Mouse (Mus musculus) left cerebral cortex, postnatal 25 days (tissue): ENCODE data around the gene Pcnp. TPM values are rescaled to one million over a fixed set of nuclear protein-coding genes. Genes with fewer than 3 reads are reported as not detected.
A peak's percentile ranks its signal among the peaks of the same experiment; 100 is the strongest.

Experiments
- DNase-seq, 2 experiments: peaks; one replicate each; pipeline ENCODE4 v3.0.0; 2022; ENCODE audit warnings: low spot score in 2 of 2, mixed read lengths in 1 of 2
- intact Hi-C: fragments of 180-260 bp; cut with DNase I; formaldehyde crosslinking; loops from one replicate; pipeline ENCODE4 v1.15.1; 2025
- total RNA-seq, 2 experiments: library from RNA; stranded (reverse); gene quantifications; 2 replicates each; pipeline ENCODE4 v1.2.3; 2021

Pcnp gene
- total RNA-seq, 2 experiments from 2014 or later: 154 to 167 TPM

DNA sequence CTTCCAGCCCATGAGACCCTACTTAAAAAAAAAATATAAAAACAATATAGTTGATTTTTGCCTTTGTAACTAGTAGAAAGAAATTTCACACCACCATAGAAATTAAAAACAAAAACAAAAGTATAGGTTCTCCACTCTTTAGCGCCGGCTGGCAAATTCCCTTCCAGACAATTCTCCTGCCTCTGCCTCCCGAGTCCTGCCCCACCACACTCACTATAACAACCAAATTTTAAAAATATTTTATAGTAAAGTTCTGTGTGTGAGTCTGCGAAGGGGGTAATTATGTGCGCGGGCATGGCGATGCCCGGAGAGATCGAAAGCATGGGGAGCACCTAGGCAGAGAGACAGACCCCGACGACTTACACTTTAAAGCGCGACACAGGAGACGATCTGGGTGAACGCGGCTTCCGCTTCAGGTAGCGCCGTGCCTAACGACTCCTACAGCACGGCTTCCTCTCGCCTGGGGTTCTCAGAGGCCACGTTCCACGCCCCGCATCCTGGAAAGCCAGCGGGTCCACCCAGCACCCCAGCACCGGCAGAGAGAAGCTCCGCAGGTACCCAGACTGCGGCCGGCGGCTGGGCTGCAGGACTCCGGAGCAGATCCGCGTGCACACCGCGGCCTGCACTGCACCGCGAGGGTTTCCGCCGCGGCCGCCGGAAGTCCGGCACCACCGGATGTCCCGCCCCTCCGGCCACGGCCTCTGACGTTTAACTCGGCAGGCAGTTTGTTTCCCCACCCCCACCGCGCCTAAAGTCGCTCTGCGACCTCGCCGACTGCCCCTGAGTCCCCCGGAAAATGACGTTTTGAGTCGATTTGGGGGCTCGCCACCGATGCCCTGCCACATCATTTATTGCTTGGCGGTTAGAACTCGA lies 7.8 kb upstream of the Pcnp start, which contains the start of gene Trmt10c:
Gene Trmt10c, minus strand, starts transcription at position 682 of the 873 bp plus-strand sequence.
- peak; percentile 93 to 94 for DNase-seq
- intact Hi-C loops: no loop called here

DNA sequence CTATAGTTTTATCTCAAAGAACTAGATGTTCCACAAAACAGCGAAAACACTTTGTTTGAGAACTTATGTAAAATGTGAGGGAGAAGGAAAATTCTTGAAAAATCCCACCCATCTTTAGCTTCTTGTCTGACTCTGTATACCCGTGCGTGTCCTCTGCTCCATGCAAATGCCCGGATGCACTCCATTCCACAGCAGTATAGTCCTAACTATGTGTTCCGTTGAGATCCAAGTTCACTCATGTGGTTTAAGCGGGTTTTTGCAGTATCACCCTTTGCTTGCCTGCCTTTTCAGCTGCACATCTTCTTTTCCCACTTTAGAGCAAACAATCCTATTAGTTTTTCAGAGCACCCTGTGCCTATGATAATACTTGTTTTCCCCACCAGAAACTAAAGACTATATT lies 7.0 kb upstream of the Pcnp start:
- intact Hi-C loops: no loop called here
- no peak for DNase-seq

DNA sequence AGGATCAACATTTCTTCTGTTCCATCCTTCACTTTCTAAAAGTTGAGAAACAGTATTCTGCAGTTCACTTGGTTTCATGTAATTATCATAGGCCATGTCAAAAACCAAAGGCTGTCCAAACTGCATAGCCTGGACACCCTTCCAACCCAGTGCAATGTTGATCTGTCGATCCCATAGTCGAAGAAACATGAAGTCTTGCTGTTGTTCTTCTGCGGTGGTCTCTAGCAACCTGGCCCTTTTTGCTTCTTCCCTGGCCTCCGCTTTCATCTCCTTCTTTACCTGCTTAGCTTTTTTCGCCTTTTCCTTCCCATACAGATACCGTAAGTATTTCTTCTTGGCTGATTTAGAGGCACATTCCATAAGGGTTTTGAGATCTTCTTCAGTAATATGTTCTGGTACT lies 5.0 kb upstream of the Pcnp start:
- no peak for DNase-seq
- intact Hi-C loops: no loop called here

DNA sequence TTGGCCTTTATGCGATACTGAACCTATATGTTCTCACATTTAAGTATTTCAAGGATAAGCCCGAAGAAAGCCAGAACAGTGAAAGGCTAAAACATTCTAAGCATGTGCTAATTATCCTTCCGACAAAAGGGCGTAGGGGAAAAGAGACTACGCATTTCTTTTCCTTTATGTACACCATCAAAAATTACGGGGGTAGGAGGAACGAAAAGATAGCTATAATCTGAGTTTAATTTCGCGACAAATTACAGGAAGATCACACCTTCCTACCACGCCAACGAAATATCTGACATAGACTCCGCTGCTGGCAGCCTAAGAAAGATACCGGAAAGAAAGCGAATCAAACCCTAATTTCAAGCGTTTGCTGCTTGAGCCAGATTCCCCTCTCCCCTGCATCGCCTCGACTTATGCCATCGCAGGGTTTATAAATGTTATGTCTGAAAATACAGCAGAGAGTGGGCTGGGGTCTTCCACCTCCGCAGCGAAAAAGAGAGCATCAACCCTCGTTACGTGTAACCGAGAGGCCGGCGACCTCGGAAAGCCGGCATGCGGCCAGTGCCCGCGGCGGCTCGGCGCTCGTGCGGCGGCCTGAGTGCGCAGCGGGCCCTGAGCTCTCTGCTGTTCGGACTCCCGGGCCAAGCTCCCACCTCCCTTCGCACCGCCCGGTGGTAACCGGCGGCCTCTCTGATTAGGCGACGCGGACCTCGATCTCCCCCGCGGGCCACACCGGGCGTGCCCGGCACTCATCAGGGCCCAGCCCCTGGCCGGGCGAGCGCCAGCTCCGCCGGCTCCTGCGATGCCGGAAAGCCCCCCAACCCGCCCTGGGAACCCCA lies 602 bp downstream of the Pcnp start:
- DNase-seq: no peak
- intact Hi-C loops: loop anchor here (1.0 to 2.0 kb wide), 3 partner anchors 46 to 63 kb away; partner anchors contain the start of gene Rpl24

DNA sequence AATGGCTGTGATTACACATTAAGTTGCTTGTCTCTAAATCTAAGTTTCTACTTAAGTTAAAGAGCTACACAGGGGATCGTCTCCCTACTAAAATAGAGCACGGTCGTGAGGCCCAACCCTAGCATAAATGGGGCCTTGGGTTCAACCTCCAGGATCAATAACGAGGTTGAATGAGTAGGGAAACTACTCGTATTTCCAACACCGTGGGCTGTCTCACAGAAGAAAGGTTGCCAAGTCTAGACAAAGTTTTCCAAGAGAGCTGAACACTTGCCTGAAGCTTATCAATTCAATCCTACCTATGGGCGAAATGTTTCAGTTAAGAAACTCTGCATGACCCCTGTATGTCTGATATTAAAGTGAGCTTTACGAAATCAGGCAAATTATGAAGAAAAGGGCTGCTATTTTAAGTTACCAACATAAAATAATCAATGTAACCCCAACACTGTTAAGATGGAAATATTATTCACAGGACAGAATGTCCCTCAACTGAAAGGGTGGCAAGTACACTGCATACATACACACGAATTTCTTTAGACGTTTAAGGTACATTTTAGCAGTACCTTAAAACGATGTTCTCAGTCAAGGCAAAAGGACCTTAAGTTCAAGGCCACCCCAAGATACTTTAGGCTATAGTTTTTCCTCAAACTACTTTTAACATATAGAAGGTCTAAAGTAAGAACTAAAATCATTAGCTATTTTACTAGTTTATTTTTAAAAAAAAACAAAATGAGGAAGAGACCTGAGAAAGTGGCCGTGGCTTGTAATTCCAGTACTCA lies 1.5 kb downstream of the Pcnp start:
- intact Hi-C loops: loop anchor here (2.0 kb wide), 2 partner anchors 47 to 53 kb away; no protein-coding TSS in a partner anchor
- DNase-seq: no peak

DNA sequence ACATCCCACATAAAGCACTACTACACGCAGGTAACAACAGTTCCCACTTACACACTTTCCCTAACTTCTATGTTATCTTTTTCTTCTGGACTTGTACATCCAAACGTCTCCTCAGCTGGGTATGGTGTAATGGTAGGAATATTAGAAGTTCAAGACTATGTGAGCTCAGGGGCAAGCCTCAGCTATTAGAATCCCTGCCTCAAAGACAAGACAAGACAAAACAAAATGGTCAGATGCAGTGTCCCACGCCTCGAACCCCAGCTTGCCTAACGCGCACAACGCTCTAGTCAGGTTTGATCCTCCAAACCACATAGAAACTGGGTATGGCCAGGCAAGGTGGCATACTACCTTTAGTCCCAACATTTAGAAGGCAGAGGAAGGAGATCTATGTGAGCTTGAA lies 9.9 kb downstream of the Pcnp start:
- no peak for DNase-seq
- intact Hi-C loops: no loop called here

DNA sequence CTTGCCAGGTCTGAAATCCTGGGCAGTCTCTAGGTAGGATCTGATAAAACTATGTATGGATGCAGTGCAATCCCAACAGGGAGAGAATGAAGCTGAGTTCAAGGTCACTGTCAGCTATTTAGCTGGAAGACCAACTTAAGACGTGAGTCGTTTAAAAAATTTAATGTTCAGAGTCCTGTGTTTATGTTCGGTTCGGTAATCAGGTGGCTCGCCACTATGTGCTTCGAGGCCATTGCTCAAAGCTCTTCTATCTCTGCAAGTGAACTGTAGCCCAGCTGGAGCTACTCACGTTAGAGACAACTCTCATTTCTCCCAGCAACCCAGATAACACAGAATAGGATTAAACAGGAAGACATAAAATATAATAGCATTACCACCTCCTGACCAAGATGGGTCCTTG lies 15.5 kb downstream of the Pcnp start:
- no peak for DNase-seq
- intact Hi-C loops: no loop called here

DNA sequence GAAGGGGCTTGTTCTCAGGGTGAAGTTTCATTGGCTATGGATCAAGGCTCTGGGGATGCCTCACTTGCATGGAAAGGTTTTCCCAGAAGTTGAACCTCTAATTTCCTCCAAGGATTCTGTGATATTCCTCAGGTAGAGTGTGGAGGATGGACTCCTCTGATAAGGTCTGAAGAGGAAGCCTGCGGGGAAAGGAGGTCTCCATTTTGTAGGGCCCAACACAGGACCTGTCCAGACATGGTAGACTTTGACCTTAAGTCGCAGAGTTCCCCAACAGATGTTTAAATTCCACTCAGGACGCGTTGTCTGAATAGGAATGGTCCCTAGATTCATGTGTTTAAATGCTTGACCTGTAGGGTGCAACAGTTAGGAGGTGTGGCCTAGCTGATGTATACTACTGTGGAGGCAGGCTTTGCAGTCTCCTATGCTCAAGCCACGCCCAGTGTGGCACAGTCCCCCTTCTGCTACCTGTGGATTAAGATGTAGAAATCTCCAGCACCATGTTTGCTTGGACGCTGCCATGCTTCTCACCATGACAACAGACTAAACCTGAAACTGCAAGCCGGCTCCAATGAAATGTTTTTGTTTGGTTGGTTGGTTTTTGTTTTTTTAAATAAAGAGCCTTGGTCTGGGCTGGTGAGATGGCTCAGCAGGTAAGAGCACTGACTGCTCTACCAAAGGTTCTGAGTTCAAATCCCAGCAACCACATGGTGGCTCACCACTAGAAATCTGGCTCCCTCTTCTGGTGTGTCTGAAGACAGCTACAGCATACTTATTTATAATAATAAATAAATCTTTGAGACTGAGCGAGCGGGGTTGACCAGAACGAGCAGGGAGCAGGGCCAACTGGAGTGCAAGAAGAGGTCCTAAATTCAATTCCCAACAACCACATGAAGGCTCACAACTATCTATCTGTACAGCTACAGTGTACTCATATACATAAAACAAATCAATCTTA lies 16.5 kb downstream of the Pcnp start:
- intact Hi-C loops: no loop called here
- DNase-seq: no peak

DNA sequence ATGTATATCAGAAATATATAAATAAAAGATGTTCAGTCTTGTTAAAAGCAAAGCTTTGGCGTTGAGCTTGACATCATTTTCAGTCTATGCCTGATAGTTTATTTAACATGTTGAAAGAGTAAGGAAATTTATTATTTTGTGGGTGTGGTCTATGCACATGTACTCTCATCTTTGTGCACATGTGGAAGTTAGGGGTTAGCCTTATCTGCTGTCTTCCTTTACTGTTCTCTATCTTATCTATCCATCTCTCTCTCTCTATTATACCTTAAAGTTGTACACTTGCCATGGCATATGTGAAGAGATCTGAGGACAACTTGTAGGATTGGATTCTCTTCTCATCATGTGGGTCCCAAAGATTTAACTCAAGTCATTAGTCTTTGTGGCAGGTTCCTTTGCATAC lies 20.7 kb downstream of the Pcnp start:
- no peak for DNase-seq
- intact Hi-C loops: no loop called here

DNA sequence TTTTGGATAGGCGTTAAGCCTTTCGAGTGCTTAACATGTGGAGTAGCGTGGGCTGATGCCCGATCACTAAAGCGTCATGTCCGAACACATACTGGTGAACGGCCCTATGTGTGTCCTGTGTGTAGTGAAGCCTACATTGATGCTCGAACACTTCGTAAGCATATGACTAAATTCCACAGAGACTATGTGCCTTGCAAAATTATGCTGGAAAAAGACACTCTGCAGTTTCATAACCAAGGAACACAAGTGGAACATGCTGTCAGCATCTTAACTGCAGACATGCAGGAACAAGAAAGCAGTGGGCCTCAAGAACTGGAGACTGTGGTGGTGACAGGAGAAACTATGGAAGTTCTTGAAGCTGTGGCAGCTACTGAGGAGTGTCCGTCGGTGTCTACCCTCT lies 22.7 kb downstream of the Pcnp start:
- intact Hi-C loops: no loop called here
- DNase-seq: peak in 1 of 2 experiments; percentile 56

DNA sequence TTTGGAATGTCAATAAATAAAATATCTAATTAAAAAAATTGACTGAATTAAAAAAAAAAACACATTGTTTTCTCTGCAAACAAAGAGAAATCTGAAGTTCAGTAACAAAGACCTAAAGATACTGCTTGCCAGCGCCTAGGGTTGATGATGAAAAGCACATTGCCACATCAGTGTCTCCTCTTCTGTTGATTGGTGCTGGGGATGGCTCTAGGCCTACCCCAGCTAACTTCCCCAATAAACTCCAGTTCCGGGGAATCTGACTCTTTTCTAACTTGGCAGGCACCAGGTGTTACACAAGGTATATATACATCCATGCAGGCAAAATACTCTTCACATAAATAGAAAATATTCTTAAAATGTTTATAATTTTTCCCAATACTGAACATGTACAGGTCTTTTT lies 35.3 kb downstream of the Pcnp start:
- DNase-seq: no peak
- intact Hi-C loops: no loop called here

DNA sequence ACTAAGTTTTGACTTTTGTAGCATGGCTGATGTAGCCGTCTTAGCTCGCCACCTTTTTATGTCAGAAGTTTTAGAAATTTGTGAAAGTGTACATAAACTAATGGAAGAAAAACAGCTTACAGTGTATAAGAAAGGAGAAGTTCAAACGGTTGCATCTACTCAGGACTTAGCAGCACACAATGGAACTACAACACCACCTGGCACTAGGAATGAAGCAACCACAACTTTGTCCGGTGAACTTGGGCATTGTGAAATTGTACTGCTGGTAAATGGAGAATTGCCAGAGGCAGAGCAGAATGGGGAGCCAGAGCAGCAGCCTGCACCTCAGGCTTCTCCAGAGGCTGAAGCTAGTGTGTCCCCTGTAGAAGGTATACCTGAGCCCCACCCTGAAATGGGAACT lies 39.2 kb downstream of the Pcnp start:
- no peak for DNase-seq
- intact Hi-C loops: no loop called here

DNA sequence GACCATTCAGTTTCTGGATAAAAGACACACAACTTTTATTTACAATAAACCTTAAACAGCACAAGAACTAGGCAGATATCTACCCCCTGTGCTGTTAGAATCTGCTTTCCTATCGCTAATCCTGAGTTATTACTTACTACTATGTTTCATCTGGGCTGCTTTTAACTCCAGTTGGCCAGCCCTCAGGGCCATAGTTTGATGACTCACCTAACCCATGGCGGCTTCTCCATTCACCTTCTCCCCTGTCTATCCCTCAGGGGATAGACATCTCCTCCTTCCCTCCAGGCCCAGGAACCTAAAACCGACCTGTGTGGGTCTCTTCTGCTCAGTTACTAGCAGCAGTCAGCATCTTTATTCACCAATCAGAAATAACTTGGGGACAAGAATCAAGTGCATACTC lies 43.5 kb downstream of the Pcnp start:
- intact Hi-C loops: no loop called here
- DNase-seq: no peak

DNA sequence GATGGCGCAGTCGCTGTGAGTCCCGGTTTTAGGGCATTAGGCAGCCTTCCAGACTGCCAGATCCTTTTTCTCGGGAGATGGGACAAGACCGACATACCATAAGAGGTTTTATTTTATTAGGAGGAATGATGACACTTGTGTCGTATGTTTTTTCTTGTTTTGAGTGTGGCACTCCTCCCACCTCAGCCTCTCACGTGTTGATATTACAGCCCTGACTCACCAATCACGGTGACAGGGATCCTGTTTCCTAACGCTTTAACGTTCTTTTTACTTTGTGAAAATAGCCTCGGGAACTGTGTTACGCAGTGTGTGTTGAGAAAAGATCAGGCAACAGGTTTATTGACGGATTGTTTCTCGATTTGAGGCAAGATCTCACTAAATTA lies 54.6 kb downstream of the Pcnp start:
- peak in 1 of 2 experiments; percentile 24 for DNase-seq
- intact Hi-C loops: loop anchor here (2.0 to 5.0 kb wide), 2 partner anchors 54 to 153 kb away; partner anchors contain the start of gene Pcnp

DNA sequence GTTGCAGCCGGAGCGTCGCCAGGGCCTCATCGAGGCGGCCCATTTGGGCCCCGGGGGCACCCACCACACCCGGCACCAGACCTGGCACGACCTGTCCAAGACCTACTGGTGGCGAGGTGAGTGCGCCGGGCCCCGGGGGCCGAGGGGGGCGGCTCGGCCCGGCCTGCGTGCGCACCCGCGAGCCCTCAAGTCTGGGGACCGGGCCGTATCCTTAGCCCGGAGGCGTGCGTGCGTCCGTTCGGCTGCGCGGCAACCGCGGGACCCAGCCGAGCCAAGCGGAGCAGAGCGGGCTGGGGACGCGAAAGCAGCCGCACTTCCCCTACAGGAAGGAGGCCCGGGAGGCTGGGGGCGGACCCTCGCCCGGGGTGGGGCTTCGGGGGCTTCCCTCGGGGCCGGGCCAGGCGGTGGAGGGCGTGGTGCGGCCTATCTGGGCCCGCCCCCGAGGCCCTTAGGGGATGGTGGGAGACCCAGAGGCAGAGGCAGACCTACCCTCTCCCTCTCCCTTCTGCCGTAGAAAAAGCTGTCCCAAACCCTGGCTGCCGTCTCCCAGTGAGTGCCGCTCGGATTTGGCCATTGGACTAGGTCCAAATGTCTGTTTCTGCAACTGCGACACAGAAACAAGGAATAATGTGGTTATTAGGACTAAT lies 55.2 kb downstream of the Pcnp start:
- DNase-seq: peak; percentile 81 to 84
- intact Hi-C loops: loop anchor here (2.0 to 5.0 kb wide), 2 partner anchors 54 to 152 kb away; partner anchors contain the start of gene Pcnp

DNA sequence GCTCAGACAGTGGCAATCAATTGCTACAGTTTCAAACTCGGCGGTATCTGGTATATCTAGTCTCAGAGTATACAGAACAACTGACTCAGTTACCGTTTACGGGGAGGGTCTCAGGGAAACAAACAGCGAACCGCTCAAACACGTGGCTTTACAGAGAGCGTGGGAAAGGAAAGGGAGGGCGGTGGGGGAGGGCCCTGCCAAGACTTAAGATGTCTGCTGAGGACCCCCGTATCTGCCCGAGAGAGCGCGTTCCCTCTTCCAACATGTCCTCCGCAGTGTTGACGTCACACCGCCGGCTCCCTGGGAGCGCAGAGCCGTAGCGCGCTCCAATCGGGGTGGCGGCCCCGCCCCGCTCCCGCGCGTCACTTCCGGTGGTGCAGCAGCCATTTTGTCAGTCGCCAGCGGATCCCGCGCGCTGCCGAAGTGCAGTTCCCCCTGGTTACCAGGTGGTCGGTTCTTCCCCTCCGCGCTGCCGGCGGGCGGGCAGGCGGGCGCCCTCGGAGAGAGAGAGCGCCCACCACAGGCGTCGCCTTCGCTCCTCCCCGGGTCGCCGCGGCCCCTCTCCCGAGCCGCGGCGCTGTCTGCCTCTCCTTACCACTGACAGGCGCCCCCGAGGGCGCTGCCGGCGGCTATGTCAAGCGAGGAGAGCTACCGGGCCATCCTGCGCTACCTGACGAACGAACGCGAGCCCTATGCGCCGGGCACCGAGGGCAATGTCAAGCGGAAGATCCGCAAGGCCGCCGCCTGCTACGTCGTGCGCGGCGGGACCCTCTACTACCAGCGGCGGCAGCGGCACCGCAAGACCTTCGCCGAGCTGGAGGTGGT lies 55.9 kb downstream of the Pcnp start, which contains the start of gene Zbtb11:
Gene Zbtb11, plus strand, starts transcription at position 453 of the 825 bp plus-strand sequence.
- intact Hi-C loops: loop anchor here (2.0 to 5.0 kb wide), 2 partner anchors 55 to 151 kb away; partner anchors contain the start of gene Pcnp
- peak; percentile 99 for DNase-seq

DNA sequence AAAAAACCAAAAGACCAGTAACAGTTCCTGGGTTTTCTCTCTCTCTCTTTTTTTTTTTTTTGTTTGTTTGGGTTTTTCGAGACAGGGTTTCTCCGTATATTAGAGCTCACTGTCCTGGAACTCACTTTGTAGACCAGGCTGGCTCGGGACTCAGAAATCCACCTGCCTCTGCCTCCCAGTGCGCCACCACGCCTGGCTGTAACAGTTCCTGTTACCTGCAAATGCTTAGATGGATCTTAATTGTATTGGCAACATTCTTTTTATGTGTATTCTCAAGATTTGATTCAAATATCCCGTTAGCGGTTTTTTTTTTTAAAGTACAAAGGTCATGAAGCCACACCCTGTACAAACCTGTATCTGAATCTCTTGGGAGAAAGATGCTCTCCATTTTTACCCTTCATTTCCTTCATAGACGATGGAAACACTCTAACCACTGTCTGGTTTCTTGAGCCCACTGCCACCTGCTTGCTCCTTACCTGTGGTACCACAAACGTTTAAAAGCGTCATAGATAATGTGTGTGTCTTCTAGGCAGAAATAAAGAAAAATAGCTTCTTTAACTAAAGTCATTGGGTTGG lies 56.8 kb downstream of the Pcnp start:
- intact Hi-C loops: loop anchor here (5.0 kb wide), 1 partner anchor 150 kb away; no protein-coding TSS in a partner anchor
- DNase-seq: no peak
